Mouse (Mus musculus) neural tube, embryonic 14.5 days (tissue): ENCODE data around the gene Smim1. TPM values are rescaled to one million over a fixed set of nuclear protein-coding genes. Genes with fewer than 3 reads are reported as not detected.
A peak's percentile ranks its signal among the peaks of the same experiment; 100 is the strongest.

Experiments used
- ATAC-seq: fragments of 200-750 bp; cut with Nextera tagmentation; 2 replicates; pipeline ENCODE4 v1.8.0; 2017; ENCODE audit warnings: low read depth, mild to moderate bottlenecking, moderate TSS enrichment, moderate library complexity
- H3K27ac ChIP-seq: fragments of 300-500 bp; sonication (generic); 2 replicates; pipeline ENCODE4 v1.5.1; 2014; ENCODE audit warnings: low read depth, mild to moderate bottlenecking, control low read depth, low read length, moderate library complexity, mixed read lengths
- H3K27me3 ChIP-seq: fragments of 300-500 bp; sonication (generic); 2 replicates; pipeline ENCODE4 v1.6.1; 2014; ENCODE audit warnings: low read length; ENCODE audit not compliant: control insufficient read depth, insufficient read depth
- H3K36me3 ChIP-seq: fragments of 300-500 bp; sonication (generic); 2 replicates; pipeline ENCODE4 v1.6.1; 2014; ENCODE audit warnings: low read length, mixed read lengths; ENCODE audit not compliant: control insufficient read depth, insufficient read depth
- H3K4me1 ChIP-seq: fragments of 300-500 bp; sonication (generic); 2 replicates; pipeline ENCODE4 v1.6.1; 2014; ENCODE audit warnings: low read length; ENCODE audit not compliant: control insufficient read depth, insufficient read depth
- H3K4me2 ChIP-seq: fragments of 300-500 bp; sonication (generic); 2 replicates; pipeline ENCODE4 v1.6.1; 2014; ENCODE audit warnings: mild to moderate bottlenecking, low read depth, low read length, control low read depth
- H3K4me3 ChIP-seq: fragments of 300-500 bp; sonication (generic); 2 replicates; pipeline ENCODE4 v1.5.1; 2014; ENCODE audit warnings: low read depth, low read length, control low read depth, mixed read lengths
- H3K9ac ChIP-seq: fragments of 300-500 bp; sonication (generic); replicated peaks from 2 replicates; pipeline ENCODE4 v1.6.1; 2014; ENCODE audit warnings: low read depth, mild to moderate bottlenecking, control low read depth, low read length, mixed read lengths
- H3K9me3 ChIP-seq: fragments of 300-500 bp; sonication (generic); 2 replicates; pipeline ENCODE4 v1.6.1; 2016; ENCODE audit warnings: low read length; ENCODE audit not compliant: control insufficient read depth
- WGBS: fragments of 180-500 bp; shearing (Covaris S2); extraction: QIAGEN DNeasy Blood & Tissue Kit; methylation state at CpG from one replicate; pipeline ENCODE4 v1.1.7; 2014; 5-methylcytosine and 5-hydroxymethylcytosine counted together
- polyA plus RNA-seq: library from polyadenylated mRNA; unstranded; fragments of >200 nt; fragmentation: Nextera tagmentation; extraction: Ambion mirVana; gene quantifications from 2 replicates; pipeline ENCODE4 v1.2.1, GENCODE M21; 2014

The Smim1 gene
- polyA plus RNA-seq: 9.1 and 12.5 TPM in 2 replicates

DNA sequence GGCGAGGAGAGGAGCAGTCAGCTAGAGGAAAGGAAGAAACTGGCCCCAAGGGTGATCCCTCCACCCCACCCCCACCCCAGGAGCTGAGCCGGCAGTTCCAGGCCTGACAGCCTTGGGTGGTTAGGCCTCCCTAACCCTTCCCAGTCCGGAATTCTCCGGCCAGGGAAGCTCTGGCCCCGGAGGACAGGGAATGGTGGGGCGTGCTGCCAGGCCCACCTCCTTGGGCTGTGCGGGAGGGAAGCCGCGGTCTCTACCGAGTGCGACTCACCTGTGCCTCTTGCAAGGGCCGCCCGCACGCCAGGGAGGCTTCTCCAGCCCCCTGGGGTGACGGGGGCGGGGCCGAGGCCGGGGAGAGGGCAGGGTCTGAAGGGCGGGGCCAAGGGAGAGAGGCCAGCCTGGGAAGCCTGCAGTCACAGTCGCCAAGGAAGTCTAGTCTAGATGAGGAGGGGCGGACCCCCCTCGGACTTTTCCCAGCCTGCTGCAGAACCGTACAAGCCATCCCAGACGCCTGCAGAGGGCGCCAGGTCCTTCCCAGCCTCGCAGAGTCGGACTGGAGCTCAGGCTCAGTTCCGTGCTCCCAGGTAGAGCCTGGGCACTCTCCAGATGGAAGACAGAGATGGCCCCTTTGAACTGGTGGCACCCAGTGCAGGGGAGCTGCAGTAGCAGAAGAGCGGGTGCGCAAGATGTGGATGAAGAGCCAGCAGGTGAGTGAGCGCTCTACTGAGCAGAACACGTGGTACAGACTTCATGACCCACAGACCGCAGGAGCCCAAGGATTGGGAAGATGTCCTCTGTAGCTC, at the start of gene Smim1:
Smim1 (minus strand) TSS at position 590 of the 800 bp plus-strand sequence.
- peak within 1 kb of the TSS; percentile 14 for H3K4me3 ChIP-seq
- peaks cover 10% of the 10 kb centered on the region for H3K36me3 ChIP-seq
- no peaks in the 10 kb centered on the region for H3K9me3 ChIP-seq
- H3K9ac ChIP-seq: peak within 1 kb of the TSS; percentile 32; the same call in 1 of the 2 replicates
- peak within 1 kb of the TSS; percentile 41 for H3K4me2 ChIP-seq
- 0 out of 2 replicates have a peak, but pooled peaks cover 2% of the 10 kb centered on the region for H3K27me3 ChIP-seq
- 3% methylated on average over 31 of the region's 33 CpGs for WGBS
- peaks cover 12% of the 10 kb centered on the region; the same call in 1 of the 2 replicates for H3K4me1 ChIP-seq
- no peak within 1 kb of the TSS for H3K27ac ChIP-seq
- ATAC-seq: peak; percentile 64

DNA sequence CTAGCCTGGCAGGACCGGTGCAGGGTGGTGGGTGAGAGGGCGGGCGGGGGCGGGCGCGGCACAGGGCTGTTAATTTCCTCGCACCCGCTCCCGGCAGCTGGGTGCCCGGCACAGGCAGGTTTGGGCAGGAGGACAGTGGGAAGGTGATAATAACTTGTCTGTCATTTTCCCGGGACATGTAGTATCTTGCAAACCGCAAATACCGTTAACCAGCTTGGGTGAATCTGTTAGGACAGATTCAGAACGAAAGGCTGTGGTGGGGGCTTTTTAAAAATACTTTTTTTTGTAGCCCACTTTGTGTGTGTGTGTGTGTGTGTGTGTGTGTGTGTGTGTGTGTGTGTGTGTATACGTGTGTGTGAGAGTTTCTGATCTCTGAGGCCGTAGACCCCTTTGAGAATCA, 45.9 kb upstream of the Smim1 start:
- Histone ChIP-seq H3K4me3 (no peak overlapping the region), H3K27me3 (peaks cover 14% of the 10 kb centered on the region), H3K9ac (no peak overlapping the region), H3K4me1 (no peaks in the 10 kb centered on the region), H3K27ac (no peak overlapping the region), H3K4me2 (no peak overlapping the region), H3K36me3 (no peaks in the 10 kb centered on the region), H3K9me3 (no peaks in the 10 kb centered on the region)
- no peak for ATAC-seq
- 20% methylated on average over 15 of the region's 16 CpGs for WGBS

DNA sequence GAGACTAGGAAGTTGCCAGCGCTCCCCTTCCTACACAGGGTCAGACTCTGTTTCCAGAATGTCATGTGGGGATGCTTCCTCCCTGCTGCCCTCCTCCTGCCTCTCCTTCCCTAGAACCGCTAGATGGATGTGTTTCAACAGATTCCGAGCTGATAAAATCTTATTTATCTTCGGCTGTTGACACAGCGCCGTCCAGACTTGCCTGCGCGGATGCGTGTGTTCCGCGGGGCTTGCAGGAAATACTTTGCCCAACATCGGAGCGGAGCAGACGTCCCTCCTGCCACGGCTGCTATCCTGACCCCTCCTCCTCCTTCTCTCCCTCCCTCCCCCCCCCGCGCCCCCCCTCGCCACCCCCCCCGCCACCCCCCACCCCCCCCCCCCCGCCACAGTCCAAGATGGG, 45.5 kb upstream of the Smim1 start:
- H3K4me1 ChIP-seq: no peaks in the 10 kb centered on the region
- H3K27ac ChIP-seq: no peak overlapping the region
- no peak overlapping the region for H3K9ac ChIP-seq
- H3K36me3 ChIP-seq: no peaks in the 10 kb centered on the region
- H3K27me3 ChIP-seq: peaks cover 14% of the 10 kb centered on the region
- H3K9me3 ChIP-seq: no peaks in the 10 kb centered on the region
- no peak overlapping the region for H3K4me3 ChIP-seq
- no peak for ATAC-seq
- H3K4me2 ChIP-seq: peak overlapping the region; percentile 21; the same call in 1 of the 2 replicates
- WGBS: 2% methylated on average over 13 of the region's 20 CpGs

DNA sequence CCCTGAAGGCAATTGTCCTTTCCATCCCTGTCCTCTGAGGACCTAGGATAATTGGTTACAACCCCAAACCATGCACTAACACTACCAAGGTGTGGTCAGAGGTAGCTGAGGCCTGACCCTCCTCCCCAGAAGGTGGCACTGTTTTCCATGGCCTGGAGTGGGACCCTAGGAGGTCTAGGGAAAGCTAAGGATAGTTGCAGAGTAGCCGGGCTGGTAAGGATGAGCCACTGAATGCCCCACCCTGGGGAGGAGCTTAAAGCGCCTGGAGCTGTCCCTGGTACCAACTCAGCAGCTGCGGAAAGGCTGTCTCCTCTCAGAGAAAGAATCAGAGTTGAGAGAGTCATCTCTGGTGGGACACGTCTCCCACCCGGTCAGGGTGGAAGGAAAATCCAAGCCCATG, 44.9 kb upstream of the Smim1 start:
- Histone ChIP-seq H3K36me3 (no peaks in the 10 kb centered on the region), H3K4me3 (no peak overlapping the region), H3K9me3 (no peaks in the 10 kb centered on the region), H3K27me3 (peaks cover 14% of the 10 kb centered on the region), H3K4me1 (no peaks in the 10 kb centered on the region), H3K9ac (no peak overlapping the region), H3K27ac (no peak overlapping the region), H3K4me2 (no peak overlapping the region)
- 1% methylated on average over 5 of the region's 5 CpGs for WGBS
- ATAC-seq: peak; percentile 38; the same call in 1 of the 2 replicates

DNA sequence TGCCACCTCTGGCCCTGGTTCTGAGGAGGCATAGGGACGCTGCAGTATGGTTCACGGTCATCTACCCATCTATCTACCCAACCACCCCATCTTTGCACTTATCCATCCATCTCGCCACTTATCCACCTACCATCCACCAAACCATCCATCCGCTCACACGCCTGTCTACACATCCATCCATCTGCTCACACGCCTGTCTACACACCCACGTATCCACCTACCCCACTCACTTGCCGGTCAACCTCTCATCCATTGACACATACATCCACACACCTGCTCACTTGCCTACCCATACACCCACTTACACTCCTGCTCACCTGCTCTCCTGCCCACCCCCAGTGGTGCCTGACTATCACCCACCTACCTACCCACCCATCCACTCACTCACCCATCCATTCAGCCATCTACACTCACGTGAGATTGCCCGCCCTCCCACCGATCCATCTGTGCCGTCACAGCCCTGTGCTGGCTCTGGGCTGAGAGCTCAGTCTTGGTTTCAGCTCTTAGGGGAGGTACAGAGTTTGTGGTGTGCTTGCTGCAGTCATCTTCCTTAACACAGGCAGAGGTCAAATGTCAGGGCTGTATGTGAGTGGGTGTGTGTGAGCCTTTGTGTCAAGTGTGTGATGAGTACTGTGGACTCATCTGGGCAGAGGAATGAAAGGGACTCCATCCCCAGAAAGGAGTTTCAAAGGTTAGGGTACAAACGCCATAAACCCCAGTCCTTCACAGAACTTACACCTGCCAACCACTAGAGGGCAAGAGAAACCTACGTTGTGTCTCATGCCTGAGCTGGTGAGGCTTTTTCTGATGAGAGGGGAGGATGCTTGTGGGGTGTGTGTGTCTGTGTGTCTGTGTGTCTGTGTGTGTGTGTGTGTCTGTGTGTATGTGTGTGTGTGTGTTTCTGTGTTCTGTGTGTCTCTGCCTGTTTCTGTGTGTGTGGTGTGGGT, 39.1 kb upstream of the Smim1 start:
- 65% methylated on average over 14 of the region's 14 CpGs for WGBS
- H3K4me3 ChIP-seq: no peak overlapping the region
- H3K4me1 ChIP-seq: no peaks in the 10 kb centered on the region
- H3K9ac ChIP-seq: no peak overlapping the region
- H3K4me2 ChIP-seq: no peak overlapping the region
- peak; percentile 63; the same call in 1 of the 2 replicates for ATAC-seq
- H3K9me3 ChIP-seq: no peaks in the 10 kb centered on the region
- H3K36me3 ChIP-seq: no peaks in the 10 kb centered on the region
- H3K27me3 ChIP-seq: no peaks in the 10 kb centered on the region
- H3K27ac ChIP-seq: no peak overlapping the region

DNA sequence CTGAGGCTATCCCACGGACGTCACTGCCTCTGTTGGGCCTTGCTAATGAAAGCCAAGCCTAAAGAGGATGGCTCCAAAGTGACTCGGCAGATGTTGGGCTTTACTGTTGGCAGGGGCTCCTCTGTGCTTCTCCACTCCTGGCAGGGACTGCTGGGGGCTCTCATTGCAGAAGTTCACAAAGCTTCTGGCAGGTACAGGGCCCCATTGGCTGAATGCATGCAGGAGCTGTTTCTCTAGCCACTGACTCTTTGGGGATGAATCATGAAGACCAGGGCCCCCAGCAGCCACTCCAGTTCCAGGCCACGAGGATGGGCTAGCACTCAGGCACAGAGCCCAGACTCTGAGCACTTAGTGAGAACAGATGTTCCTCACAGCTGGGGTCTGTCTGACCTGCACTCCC, 31.7 kb upstream of the Smim1 start:
- WGBS: 66% methylated on average over 4 of the region's 4 CpGs
- no peak for ATAC-seq
- H3K4me1 ChIP-seq: no peaks in the 10 kb centered on the region
- no peak overlapping the region for H3K4me2 ChIP-seq
- no peaks in the 10 kb centered on the region for H3K36me3 ChIP-seq
- no peaks in the 10 kb centered on the region for H3K9me3 ChIP-seq
- H3K27me3 ChIP-seq: no peaks in the 10 kb centered on the region
- no peak overlapping the region for H3K9ac ChIP-seq
- H3K27ac ChIP-seq: no peak overlapping the region
- H3K4me3 ChIP-seq: no peak overlapping the region

DNA sequence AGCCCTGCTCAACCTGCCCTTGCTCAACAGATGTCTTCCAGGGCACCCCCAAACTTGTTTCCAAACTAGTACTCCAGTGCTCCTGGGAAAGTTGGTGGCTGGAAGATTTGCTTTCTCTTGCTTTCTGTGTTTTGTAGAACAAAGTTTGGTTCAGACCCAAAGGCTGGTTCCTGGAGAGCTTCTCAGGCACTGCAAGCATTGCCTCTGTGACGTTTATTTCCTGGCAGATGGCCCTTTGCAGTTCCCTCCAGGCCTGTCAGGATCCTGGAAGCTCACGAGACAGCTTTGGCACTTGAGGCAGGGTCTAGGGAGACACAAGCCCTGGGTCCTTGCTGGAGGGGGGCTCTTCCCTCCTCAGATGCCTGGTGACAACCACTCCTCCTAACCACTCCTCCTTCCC, 30.6 kb upstream of the Smim1 start:
- Histone ChIP-seq H3K36me3 (no peaks in the 10 kb centered on the region), H3K4me2 (no peak overlapping the region), H3K4me3 (no peak overlapping the region), H3K27ac (no peak overlapping the region), H3K4me1 (no peaks in the 10 kb centered on the region), H3K9ac (no peak overlapping the region), H3K9me3 (no peaks in the 10 kb centered on the region), H3K27me3 (no peaks in the 10 kb centered on the region)
- ATAC-seq: no peak
- 64% methylated on average over 2 of the region's 2 CpGs for WGBS

DNA sequence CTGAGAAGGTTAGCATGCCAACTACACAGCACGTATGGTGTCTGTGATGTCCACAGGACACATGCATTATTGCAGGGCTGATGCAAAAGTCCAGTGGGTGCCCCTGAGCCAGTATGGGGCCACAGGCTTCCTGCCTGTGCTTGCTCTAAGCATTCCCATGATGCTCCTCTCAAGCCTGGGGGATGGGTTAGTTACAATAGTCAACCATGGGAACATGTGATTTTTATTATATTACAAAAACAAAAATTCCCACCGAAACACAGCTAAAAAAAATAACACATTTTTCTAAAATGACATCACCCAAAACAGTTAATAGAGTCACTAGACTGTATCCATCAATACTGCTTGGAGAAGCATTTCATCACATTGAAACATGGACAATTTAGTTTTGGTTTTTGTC, 30.0 kb upstream of the Smim1 start:
- Histone ChIP-seq H3K4me3 (no peak overlapping the region), H3K27ac (no peak overlapping the region), H3K27me3 (no peaks in the 10 kb centered on the region), H3K9me3 (no peaks in the 10 kb centered on the region), H3K9ac (no peak overlapping the region), H3K4me1 (no peaks in the 10 kb centered on the region), H3K4me2 (no peak overlapping the region), H3K36me3 (no peaks in the 10 kb centered on the region)
- 81% methylated on average over 2 of the region's 2 CpGs for WGBS
- ATAC-seq: no peak

DNA sequence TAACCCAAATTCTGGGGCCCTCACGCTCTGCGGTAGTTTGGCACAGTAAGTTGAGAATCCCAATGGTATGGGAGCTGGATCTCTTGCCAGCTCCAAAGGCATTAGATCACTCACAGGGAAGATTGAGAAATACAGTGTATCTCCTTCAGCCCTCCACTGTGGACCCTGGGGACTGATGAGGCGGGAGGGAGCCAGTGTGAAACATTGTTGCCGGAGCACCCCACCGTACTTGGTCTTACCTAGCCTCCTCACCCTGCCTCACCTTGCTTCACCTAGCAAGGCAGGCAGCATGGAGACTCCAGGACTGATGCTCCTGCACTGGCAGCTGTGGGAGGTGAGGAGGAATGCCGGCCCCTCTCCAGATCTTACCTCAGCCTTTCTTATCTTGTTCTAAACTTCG, 29.5 kb upstream of the Smim1 start:
- no peaks in the 10 kb centered on the region for H3K4me1 ChIP-seq
- no peak overlapping the region for H3K27ac ChIP-seq
- no peak for ATAC-seq
- H3K4me2 ChIP-seq: no peak overlapping the region
- no peaks in the 10 kb centered on the region for H3K36me3 ChIP-seq
- H3K9me3 ChIP-seq: no peaks in the 10 kb centered on the region
- H3K27me3 ChIP-seq: no peaks in the 10 kb centered on the region
- 95% methylated on average over 7 of the region's 7 CpGs for WGBS
- no peak overlapping the region for H3K9ac ChIP-seq
- H3K4me3 ChIP-seq: no peak overlapping the region
